Mouse (Mus musculus) forebrain, embryonic 10.5 days (tissue): ENCODE measurements around the gene Msln. TPM values are rescaled to one million over a fixed set of nuclear protein-coding genes. Genes with fewer than 3 reads are reported as not detected.

ENCODE experiments used
- DNase-seq: peaks from one replicate; pipeline ENCODE4 v3.0.0-alpha.2; 2017; ENCODE audit warnings: low spot score; ENCODE audit errors: extremely low spot score
- H3K27ac ChIP-seq: fragments of 300-500 bp; sonication (generic); 2 replicates; pipeline ENCODE4 v1.5.1; 2016; ENCODE audit warnings: mild to moderate bottlenecking
- H3K27me3 ChIP-seq: fragments of 300-500 bp; sonication (generic); 2 replicates; pipeline ENCODE4 v1.6.1; 2016; ENCODE audit warnings: mild to moderate bottlenecking; ENCODE audit not compliant: poor library complexity, severe bottlenecking
- H3K36me3 ChIP-seq: fragments of 300-500 bp; sonication (generic); replicated peaks from 2 replicates; pipeline ENCODE4 v1.6.1; 2016; ENCODE audit warnings: mild to moderate bottlenecking, moderate library complexity
- H3K4me1 ChIP-seq: fragments of 300-500 bp; sonication (generic); 2 replicates; pipeline ENCODE4 v1.6.1; 2016
- H3K4me3 ChIP-seq: fragments of 300-500 bp; sonication (generic); 2 replicates; pipeline ENCODE4 v1.5.1; 2016; ENCODE audit warnings: mild to moderate bottlenecking, moderate library complexity
- H3K9me3 ChIP-seq: fragments of 300-500 bp; sonication (generic); 2 replicates; pipeline ENCODE4 v1.6.1; 2016; ENCODE audit warnings: mild to moderate bottlenecking, moderate library complexity
- whole genome bisulfite sequencing: fragments of 180-500 bp; shearing (Covaris S2); methylation state at CpG from one replicate; pipeline ENCODE4 v1.1.7; 2016; 5-methylcytosine and 5-hydroxymethylcytosine counted together
- microRNA-seq: library from miRNA; unstranded; fragments of <30 nt; microRNA quantifications from one replicate; pipeline ENCODE4, GENCODE M21; 2017
- polyA plus RNA-seq: library from polyadenylated mRNA; unstranded; fragments of >200 nt; fragmentation: Nextera tagmentation; extraction: Ambion mirVana; gene quantifications from 2 replicates; pipeline ENCODE4 v1.2.1, GENCODE M21; 2016

Msln gene
- polyA plus RNA-seq, 1 experiment from 2014 or later = not detected

- no peak overlapping the region for H3K27ac ChIP-seq
- no peak for DNase-seq
- H3K27me3 ChIP-seq = peaks cover 43% of the 10 kb centered on the region
- peaks cover 24% of the 10 kb centered on the region for H3K36me3 ChIP-seq
- 0 out of 2 replicates have a peak overlapping the region, but pooled peaks have one; percentile 5 for H3K4me3 ChIP-seq
- peaks cover 30% of the 10 kb centered on the region for H3K4me1 ChIP-seq
- no peaks in the 10 kb centered on the region for H3K9me3 ChIP-seq
- 58% methylated on average over 3 of the region's 3 CpGs for WGBS
Measured at GRCm38 (mm10) chr17:25715627-25716026, 38.6 kb downstream of the Msln start.

GRCm38 (mm10) chr17:25711136-25711535, 43.0 kb downstream of the Msln start:
- WGBS = 88% methylated on average over 4 of the region's 4 CpGs
- no peak overlapping the region for H3K27ac ChIP-seq
- peaks cover 10% of the 10 kb centered on the region for H3K27me3 ChIP-seq
- no peaks in the 10 kb centered on the region for H3K36me3 ChIP-seq
- DNase-seq = no peak
- H3K4me1 ChIP-seq = peaks cover 7% of the 10 kb centered on the region
- H3K9me3 ChIP-seq = no peaks in the 10 kb centered on the region; the same call in 1 of the 2 replicates
- no peak overlapping the region for H3K4me3 ChIP-seq

DNA sequence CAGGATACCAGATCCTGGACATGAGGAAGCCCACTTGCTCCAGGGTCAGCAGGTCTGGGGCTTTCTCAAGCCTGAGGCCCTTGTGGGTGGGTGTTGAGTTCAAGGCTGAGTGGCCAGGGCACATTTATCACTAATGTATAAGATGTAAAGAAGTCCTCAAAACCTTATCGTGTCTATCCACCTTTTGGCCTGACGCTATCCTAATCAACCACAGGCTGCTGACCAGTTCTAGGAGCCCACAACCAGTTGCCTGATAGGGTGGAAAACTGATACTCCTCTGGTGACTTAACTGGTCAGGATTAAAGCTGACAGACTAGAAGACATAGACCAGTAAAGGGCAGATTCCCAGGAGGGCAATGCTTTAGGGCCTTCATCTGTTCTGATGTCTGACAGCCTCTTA, 44.2 kb downstream of the Msln start:
- Histone ChIP-seq H3K27me3 (no peaks in the 10 kb centered on the region), H3K4me3 (no peak overlapping the region), H3K27ac (no peak overlapping the region), H3K9me3 (no peaks in the 10 kb centered on the region; the same call in 1 of the 2 replicates), H3K4me1 (no peaks in the 10 kb centered on the region), H3K36me3 (no peaks in the 10 kb centered on the region)
- no peak for DNase-seq
- WGBS = 94% methylated on average over 2 of the region's 2 CpGs

DNA sequence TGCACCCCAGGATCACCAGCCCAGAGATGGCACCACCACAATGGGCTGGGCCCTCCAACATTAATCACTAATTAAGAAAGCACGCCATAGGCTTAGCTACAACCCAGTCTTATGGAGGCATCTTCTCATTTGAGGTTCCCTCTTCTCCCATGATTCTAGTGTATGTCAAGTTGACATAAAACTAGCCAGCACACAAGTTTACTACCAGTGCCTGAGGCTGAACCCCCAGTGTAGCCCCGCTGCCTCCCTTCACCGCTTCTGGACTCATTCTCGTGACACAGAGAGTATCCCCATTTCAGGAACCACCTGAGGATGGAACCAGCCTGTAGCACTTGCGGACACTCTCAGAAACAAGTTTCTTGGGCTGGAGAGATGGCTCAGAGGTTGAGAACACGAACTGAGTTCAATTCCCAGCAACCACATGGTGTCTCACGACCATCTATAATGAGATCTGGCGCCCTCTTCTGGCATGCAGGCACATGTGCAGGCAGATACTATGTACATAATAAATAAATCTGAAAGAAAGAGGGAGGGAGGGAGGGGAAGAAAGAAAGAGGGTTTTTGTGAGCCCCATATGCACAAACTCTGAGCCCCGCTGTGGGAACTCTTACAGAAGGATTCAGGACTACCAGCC, 53.2 kb downstream of the Msln start:
- H3K27ac ChIP-seq = no peak overlapping the region
- H3K27me3 ChIP-seq = no peaks in the 10 kb centered on the region
- no peaks in the 10 kb centered on the region for H3K9me3 ChIP-seq
- WGBS = 56% methylated on average over 9 of the region's 9 CpGs
- no peak for DNase-seq
- H3K36me3 ChIP-seq = no peaks in the 10 kb centered on the region
- H3K4me3 ChIP-seq = no peak overlapping the region
- H3K4me1 ChIP-seq = peaks cover 7% of the 10 kb centered on the region

Small RNA genes within 50 kb of the gene (microRNA-seq; reads per million reads assigned to microRNA genes)
- not detected for gene Gm25083
- gene Mir6966 = not detected

Other genes with a start within 250 kb of the Msln start
- gene Sox8, start 183.7 kb downstream of the Msln start, polyA plus RNA-seq = 10.9 and 12.1 TPM in 2 replicates
- 22.0 and 24.0 TPM in 2 replicates for gene Lmf1, start 175.3 kb downstream of the Msln start, polyA plus RNA-seq
- gene Gng13, start 37.2 kb downstream of the Msln start, polyA plus RNA-seq = 0.57 and 0.59 TPM in 2 replicates
- 64.0 and 74.5 TPM in 2 replicates for gene Chtf18, start 27.0 kb downstream of the Msln start, polyA plus RNA-seq
- 22.0 and 24.2 TPM in 2 replicates for gene Rpusd1, start 26.7 kb downstream of the Msln start, polyA plus RNA-seq
- gene Mslnl, start 18.3 kb downstream of the Msln start, polyA plus RNA-seq = not detected in 2 replicates
- 24.9 and 26.1 TPM in 2 replicates for gene Narfl, start 19.4 kb upstream of the Msln start, polyA plus RNA-seq
- 74.4 and 76.0 TPM in 2 replicates for gene Haghl, start 31.3 kb upstream of the Msln start, polyA plus RNA-seq
- gene Ccdc78, start 32.2 kb upstream of the Msln start, polyA plus RNA-seq = 1.4 and 1.5 TPM in 2 replicates
- gene Fam173a, start 38.5 kb upstream of the Msln start, polyA plus RNA-seq = 68.4 and 79.1 TPM in 2 replicates
- gene AC134908.4, start 41.3 kb upstream of the Msln start, polyA plus RNA-seq = 2.4 and 4.0 TPM in 2 replicates
- gene Metrn, start 42.8 kb upstream of the Msln start, polyA plus RNA-seq = 197 and 204 TPM in 2 replicates
- gene Fbxl16, start 54.7 kb upstream of the Msln start, polyA plus RNA-seq = 7.2 and 7.3 TPM in 2 replicates
- gene Wdr24, start 69.2 kb upstream of the Msln start, polyA plus RNA-seq = 29.6 and 34.0 TPM in 2 replicates
- gene Jmjd8, start 74.5 kb upstream of the Msln start, polyA plus RNA-seq = 53.9 and 58.7 TPM in 2 replicates
- 403 TPM in 2 replicates for gene Stub1, start 79.0 kb upstream of the Msln start, polyA plus RNA-seq
- 0.93 and 1.3 TPM in 2 replicates for gene Rhbdl1, start 82.9 kb upstream of the Msln start, polyA plus RNA-seq
- 1.7 and 2.3 TPM in 2 replicates for gene Gm20683, start 87.4 kb upstream of the Msln start, polyA plus RNA-seq
- 28.0 and 31.2 TPM in 2 replicates for gene Rhot2, start 90.5 kb upstream of the Msln start, polyA plus RNA-seq
- 63.3 and 73.0 TPM in 2 replicates for gene Wdr90, start 107.1 kb upstream of the Msln start, polyA plus RNA-seq
- 20.0 and 21.9 TPM in 2 replicates for gene Mcrip2, start 114.4 kb upstream of the Msln start, polyA plus RNA-seq
- 76.7 and 79.1 TPM in 2 replicates for gene Mettl26, start 120.7 kb upstream of the Msln start, polyA plus RNA-seq
- 4.0 and 4.2 TPM in 2 replicates for gene Wfikkn1, start 126.5 kb upstream of the Msln start, polyA plus RNA-seq
- gene Rab40c, start 165.3 kb upstream of the Msln start, polyA plus RNA-seq = 29.4 and 30.9 TPM in 2 replicates
- 68.4 and 75.6 TPM in 2 replicates for gene Pigq, start 190.6 kb upstream of the Msln start, polyA plus RNA-seq
- gene Nhlrc4, start 190.6 kb upstream of the Msln start, polyA plus RNA-seq = 0.89 TPM in 1 of 2 replicates, not detected in the other
- gene A930017K11Rik, start 198.2 kb upstream of the Msln start, polyA plus RNA-seq = 0.09 and 0.14 TPM in 2 replicates
- gene Capn15, start 231.4 kb upstream of the Msln start, polyA plus RNA-seq = 31.8 and 37.0 TPM in 2 replicates